Mouse (Mus musculus): ENCODE results near the gene Marf1. TPM values are rescaled to one million over a fixed set of nuclear protein-coding genes. Genes with fewer than 3 reads are reported as not detected.

Marf1 gene
- polyA plus RNA-seq (2012; rRNA removed; ENCODE audit: low replicate concordance) = 3.1 and 3.3 TPM in 2 replicates

GRCm38 (mm10) chr16:14162988-14163416 lies at the start of gene Marf1, which contains the start of gene Nde1:
Gene Marf1 (minus strand): TSS chr16:14163351.
Gene Nde1 (plus strand): TSS chr16:14163275.

Other genes starting within 250 kb of the Marf1 start
- gene 2900011O08Rik, start 176.7 kb downstream of the Marf1 start, polyA plus RNA-seq (2012; rRNA removed; ENCODE audit: low replicate concordance) = 0.27 TPM in 2 replicates
- gene Ifitm7, start 176.5 kb downstream of the Marf1 start, polyA plus RNA-seq (2012; rRNA removed; ENCODE audit: low replicate concordance) = 0.09 TPM in 1 of 2 replicates, not detected in the other
- gene Nde1, start 76 bp downstream of the Marf1 start, polyA plus RNA-seq (2012; rRNA removed; ENCODE audit: low replicate concordance) = 11.6 and 17.2 TPM in 2 replicates
- 11.7 and 35.4 TPM in 2 replicates for gene Myh11, start 128.0 kb upstream of the Marf1 start, polyA plus RNA-seq (2012; rRNA removed; ENCODE audit: low replicate concordance)
- gene Fopnl, start 154.1 kb upstream of the Marf1 start, polyA plus RNA-seq (2012; rRNA removed; ENCODE audit: low replicate concordance) = 14.6 and 20.2 TPM in 2 replicates
- gene Abcc1, start 198.2 kb upstream of the Marf1 start, polyA plus RNA-seq (2012; rRNA removed; ENCODE audit: low replicate concordance) = 1.5 and 15.7 TPM in 2 replicates

Data from duodenum, adult 2 months (tissue).